In genomic region chr13:16878056-16878455, GRCm38 (mm10) we compare ENCODE assay signal across 28 mouse cellular contexts.
"Had no signal": no experiment of that assay in that cellular context is flagged by ENCODE, and none has a peak within 500 bp of the region (broad histone marks: within the 10 kb centered on the region; RNA-seq: fewer than 3 reads in every experiment).

No protein-coding gene starts in this region.

- DNase-seq: gastrocnemius, adult 2 months; gastrocnemius, postnatal 14 days; gastrocnemius, postnatal 36 days; heart, adult 11 months; heart, adult 2 months; heart, postnatal 14 days; heart, postnatal 36 days; kidney, adult 11 months; kidney, adult 2 months; kidney, adult 9 months; kidney, postnatal 14 days; kidney, postnatal 36 days; layer of hippocampus, adult 9-11 months; layer of hippocampus, postnatal 36 days; left cerebral cortex, postnatal 4 days had no signal

- H3K36me3 ChIP-seq: heart, embryonic 13.5 days; heart, embryonic 15.5 days; hindbrain, embryonic 13.5 days; hindbrain, embryonic 15.5 days; kidney, embryonic 15.5 days; limb, embryonic 13.5 days; limb, embryonic 15.5 days; liver, embryonic 12.5 days had no signal

- H3K27me3 ChIP-seq: heart, embryonic 13.5 days; heart, embryonic 15.5 days; hindbrain, embryonic 13.5 days; hindbrain, embryonic 15.5 days; kidney, embryonic 15.5 days; limb, embryonic 13.5 days; limb, embryonic 15.5 days; liver, embryonic 12.5 days had no signal

- H3K9me3 ChIP-seq: heart, embryonic 13.5 days; heart, embryonic 15.5 days; hindbrain, embryonic 13.5 days; hindbrain, embryonic 15.5 days; kidney, embryonic 15.5 days; limb, embryonic 13.5 days; limb, embryonic 15.5 days; liver, embryonic 12.5 days had no signal

- ATAC-seq: hindbrain, postnatal 0 days; intestine, embryonic 16.5 days; liver, embryonic 12.5 days had no signal

- H3K4me3 ChIP-seq: gastrocnemius, adult 2 months; heart, adult 2 months; heart, embryonic 13.5 days; heart, embryonic 15.5 days; hindbrain, embryonic 13.5 days; hindbrain, embryonic 15.5 days; kidney, embryonic 15.5 days; limb, embryonic 13.5 days; limb, embryonic 15.5 days; liver, embryonic 12.5 days had no signal

- H3K4me1 ChIP-seq: heart, embryonic 13.5 days; heart, embryonic 15.5 days; hindbrain, embryonic 13.5 days; hindbrain, embryonic 15.5 days; kidney, embryonic 15.5 days; limb, embryonic 13.5 days; limb, embryonic 15.5 days; liver, embryonic 12.5 days had no signal

- H3K9ac ChIP-seq: heart, embryonic 13.5 days; heart, embryonic 15.5 days; hindbrain, embryonic 13.5 days; hindbrain, embryonic 15.5 days; kidney, embryonic 15.5 days; limb, embryonic 13.5 days; limb, embryonic 15.5 days; liver, embryonic 12.5 days; liver, embryonic 14.5 days had no signal

- H3K27ac ChIP-seq: gastrocnemius, adult 2 months; heart, adult 2 months; heart, embryonic 13.5 days; heart, embryonic 15.5 days; hindbrain, embryonic 13.5 days; hindbrain, embryonic 15.5 days; hindbrain, postnatal 0 days; kidney, embryonic 15.5 days; kidney, postnatal 0 days; limb, embryonic 13.5 days; limb, embryonic 15.5 days; liver, embryonic 12.5 days; liver, embryonic 14.5 days had no signal

- H3K4me2 ChIP-seq: heart, embryonic 11.5 days; heart, embryonic 13.5 days; heart, embryonic 15.5 days; hindbrain, embryonic 13.5 days; hindbrain, embryonic 15.5 days; kidney, embryonic 15.5 days; limb, embryonic 13.5 days; limb, embryonic 15.5 days; liver, embryonic 12.5 days had no signal
